Mouse (Mus musculus) neutrophil, adult 5-6 weeks (primary cell): ENCODE measurements around the gene Tmprss11c. TPM values are rescaled to one million over a fixed set of nuclear protein-coding genes. Genes with fewer than 3 reads are reported as not detected.
"Not testable (repeated sequence)": the region's sequence is repeated elsewhere in the genome, so short reads cannot be mapped to it uniquely, and the experiment has no call there.

ENCODE experiments used
- ATAC-seq: fragments of 151-379, 151-347 bp; 2 replicates; pipeline ENCODE4 v1.8.0; 2017; ENCODE audit warnings: mild to moderate bottlenecking, moderate TSS enrichment; ENCODE audit not compliant: insufficient number of reproducible peaks, poor library complexity, low FRiP score, severe bottlenecking; ENCODE audit errors: extremely low read depth
- total RNA-seq: library from RNA; stranded (forward); fragments of 200-1000 nt; gene quantifications from 2 replicates; pipeline ENCODE4 v1.2.3, GENCODE M21; 2017

The Tmprss11c gene
- total RNA-seq, result not detected in 2 replicates

DNA sequence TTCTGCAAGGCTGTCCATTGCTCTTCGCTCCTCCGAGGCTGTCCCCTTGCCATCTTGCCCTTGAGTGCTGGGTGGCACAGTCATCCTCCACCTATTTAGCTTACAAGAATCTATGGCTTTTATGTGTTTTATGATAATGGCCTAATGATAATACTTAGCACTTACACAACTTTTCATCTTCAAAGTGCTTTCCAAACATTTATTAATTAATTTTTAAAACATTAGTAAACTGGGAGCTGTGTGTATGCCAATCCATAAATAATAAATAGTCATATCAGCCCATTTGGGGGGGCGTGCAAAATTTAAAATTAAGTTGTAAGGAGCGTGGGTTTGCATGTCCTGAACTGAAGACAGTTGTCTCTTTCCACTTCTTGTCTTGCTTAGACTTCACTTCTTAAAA, at the start of gene Tmprss11c:
Tmprss11c (minus strand) TSS at position 101 of the 400 bp plus-strand sequence.
- ATAC-seq, result no peak

DNA sequence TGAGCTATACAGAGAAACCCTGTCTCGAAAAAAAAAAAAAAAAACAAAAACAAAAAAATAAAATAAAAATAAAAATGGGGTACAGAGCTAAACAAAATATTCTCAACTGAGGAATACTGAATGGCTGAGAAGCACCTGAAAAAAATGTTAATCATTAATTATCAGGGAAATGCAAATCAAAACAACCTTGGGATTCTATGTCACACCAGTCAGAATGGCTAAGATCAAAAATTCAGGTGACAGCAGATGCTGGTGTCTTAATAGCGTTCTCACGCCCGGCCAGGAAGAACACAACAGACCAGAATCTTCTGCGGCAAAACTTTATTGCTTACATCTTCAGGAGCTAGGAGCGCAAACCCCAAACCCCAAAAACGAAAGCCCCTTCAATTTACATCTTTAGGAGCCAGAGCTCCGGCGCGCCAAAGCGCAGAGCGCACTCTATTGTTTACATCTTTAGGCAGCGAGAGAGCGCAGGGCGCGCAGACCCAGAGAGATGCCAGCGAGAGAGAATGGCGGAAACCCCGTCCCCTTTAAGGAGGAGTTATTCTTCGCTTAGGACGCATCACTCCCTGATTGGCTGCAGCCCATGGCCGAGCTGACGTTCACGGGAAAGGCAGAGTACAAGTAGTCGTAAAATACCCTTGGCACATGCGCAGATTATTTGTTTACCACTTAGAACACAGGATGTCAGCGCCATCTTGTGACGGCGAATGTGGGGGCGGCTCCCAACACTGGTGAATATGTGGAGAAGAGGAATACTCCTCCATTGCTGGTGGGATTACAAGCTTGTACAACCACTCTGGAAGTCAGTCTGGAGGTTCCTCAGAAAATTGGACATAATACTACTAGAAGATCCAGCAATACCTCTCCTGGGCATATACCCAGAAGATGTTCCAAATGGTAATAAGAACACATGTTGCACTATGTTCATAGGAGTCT, 29.2 kb upstream of the Tmprss11c start:
- not testable (repeated sequence) for ATAC-seq

DNA sequence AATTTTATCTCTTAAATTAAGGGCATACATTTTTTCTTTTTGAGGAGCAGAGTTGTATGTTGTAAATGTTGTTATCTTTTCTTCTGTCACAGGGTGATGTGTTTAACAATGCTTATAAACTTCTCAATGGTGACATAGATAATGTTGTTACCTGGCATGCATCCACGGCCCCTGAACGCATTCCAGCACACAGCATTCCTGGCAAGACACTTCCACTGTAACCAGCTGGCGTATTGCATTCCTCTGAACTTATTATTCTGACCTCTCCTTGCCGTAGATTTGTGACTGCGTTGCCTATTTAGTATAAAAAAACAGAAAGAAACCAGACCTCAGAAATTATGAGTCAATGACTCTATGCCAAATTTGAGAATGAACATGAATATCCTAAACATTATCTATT, 17.0 kb upstream of the Tmprss11c start:
- no peak for ATAC-seq

DNA sequence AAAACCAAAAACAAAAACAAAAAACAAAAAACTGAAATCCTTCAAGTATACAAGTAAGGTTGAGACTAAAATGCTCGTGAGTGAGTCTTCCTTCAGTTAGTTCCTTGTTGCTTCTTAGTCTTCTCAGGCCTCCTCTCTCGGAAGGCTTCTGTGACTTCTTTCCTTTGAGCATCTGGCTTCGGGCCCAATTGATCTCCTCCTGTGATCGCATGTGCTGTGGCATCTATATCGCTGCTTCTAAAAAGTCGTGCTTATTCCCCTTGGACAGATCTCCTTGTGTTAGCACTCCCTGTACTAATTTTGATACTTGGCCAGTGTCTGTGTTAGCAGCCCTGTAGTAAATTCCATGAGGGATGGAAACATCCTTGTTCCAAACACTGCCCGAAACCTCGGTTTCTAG, 14.8 kb upstream of the Tmprss11c start:
- no peak for ATAC-seq

DNA sequence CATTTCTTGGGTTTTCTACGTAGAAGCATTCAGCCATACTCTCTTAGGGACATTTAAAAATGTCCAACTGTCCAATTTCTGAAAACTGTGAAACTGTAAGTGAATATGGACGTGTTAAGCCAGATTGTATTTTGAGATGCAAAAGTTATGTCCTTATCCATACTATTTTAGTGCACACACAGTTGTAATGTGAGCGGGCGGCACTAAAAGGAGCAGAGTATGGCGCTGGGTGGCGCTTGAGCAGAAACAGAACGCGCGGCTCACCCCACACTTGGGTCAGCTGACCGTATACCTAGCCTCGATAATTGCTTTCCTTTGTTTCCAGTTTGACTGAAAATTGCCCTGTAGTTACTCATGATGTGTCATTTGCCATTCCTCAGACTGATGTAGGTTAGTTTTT, 42.5 kb downstream of the Tmprss11c start:
- no peak for ATAC-seq

DNA sequence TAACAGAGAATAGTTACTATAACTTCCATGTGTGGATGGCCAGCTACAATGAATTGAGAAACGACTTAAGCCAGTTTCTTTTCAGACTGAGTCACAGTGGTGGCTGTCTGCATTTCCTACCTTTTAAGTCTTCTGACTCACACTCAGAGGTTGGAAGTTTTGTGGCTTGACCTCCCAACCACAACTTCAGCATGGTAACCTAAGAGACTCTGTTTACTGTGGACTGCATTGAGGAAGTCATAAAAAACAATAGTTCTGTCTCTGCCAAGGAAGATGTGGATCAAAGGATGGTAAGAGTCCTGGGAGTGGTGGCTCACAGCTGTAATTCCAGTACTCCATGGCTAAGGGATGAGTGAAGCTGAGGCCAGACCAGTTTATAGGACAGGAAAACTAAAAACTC, 44.2 kb downstream of the Tmprss11c start:
- ATAC-seq, result no peak

DNA sequence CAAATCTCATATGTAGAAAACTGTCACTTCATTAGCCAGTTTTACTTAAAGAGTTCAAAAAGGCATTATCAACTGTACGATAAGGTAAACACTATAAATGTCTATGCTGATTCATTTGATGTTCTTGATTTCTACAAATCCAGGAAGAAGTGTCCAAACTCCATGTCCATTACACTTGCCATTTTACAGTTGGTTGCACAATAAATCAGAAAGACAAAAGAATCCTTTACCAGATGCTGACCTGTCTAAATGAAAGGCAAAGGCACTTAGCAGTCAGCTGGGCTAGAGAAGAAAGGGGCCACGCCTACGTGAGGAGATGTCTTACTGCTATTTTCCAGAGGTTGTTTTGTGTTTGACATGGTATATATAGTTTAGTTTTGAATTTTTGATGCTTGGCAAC, 44.8 kb downstream of the Tmprss11c start:
- ATAC-seq, result no peak

DNA sequence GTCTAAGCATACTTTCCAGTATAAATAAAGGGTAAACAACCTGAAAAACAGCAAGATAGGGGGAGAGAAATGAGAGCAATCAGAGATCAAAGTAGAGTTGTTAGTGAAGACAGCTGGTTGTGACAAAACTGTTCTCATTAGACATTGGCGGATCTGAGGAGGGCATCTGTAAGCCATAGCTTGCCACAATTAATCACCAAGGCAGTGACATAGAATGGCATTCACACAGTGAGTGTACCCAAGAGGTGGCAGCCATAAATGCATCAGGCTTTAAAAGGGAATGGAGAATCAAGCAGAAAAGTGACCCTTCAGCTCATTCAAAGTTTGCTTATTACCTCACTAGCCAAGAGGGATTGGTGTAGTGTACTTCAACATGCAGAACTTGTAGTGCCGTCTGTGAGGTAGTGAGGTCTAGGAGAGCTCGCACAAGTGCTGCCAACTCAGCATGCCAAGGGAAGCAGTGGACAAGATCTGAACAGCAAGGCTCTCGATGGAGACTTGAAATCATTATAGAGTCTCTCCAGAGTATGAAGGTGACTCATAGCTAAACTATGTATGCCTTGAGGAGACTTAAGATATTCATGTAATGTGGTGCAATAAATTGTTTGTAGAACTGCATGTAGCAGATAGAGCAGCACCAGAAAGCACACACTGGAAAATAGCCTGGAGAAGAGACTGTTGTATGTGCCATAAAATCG, 61.8 kb downstream of the Tmprss11c start:
- ATAC-seq, result no peak

DNA sequence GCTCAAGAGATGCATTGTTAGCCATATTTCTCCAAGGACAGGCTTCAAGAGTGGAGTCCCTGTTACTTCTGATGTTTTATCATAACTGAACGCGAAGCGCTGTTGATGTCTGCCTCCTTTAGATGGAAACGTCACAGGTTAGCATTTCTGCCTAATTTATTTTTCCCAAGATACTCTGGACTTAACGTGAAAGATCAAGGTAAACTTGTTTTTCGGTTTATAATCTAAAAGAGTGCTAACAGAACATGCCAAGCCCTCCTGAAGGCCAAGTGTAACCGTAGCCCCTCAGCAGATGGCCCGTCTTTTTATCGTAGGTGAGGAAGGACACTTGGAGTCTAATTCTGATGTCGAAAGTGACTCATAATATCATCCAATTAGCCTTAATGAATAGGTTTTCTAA, 91.3 kb downstream of the Tmprss11c start, which contains the start of gene Gnrhr:
Gnrhr (minus strand) TSS at position 101 of the 400 bp plus-strand sequence.
- ATAC-seq, result no peak

DNA sequence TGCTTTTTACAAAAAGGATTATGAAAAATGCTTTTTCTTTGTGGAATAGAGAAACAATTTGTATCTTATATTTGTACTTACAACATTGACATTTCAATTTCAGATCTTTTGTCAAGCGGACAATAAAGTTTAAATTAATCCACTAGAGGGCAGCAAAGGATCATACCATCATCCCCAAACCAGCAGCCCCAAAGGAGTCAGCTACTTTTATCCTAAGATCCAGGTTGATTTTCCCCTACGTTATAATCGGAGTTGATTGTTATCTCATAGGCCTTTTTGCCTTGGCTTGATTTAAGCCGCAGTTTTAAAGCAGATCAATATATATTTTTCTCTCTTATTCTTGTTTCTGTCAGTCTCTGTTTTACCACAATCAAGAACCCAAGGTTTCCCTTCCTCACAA, 97.8 kb downstream of the Tmprss11c start:
- ATAC-seq, result no peak

DNA sequence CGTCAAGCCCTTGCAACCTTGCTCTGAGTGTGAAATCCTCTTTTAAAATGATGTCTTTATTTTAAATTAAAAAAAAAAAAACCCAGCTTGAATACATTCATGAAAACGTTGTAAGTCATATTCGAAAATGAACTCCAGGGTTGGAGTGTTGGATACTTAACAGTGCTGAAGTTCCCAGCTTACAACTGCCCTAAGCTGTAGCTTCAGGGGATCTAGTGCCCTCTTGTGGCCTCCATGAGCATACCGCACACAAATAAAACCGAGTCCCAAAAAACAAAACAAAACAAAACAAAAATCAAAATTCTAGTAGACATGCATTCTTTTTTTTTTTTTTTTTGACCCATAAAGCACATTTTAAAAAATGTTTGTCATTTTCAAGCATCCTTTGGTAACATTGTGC, 98.3 kb downstream of the Tmprss11c start:
- peak; percentile 93 for ATAC-seq

DNA sequence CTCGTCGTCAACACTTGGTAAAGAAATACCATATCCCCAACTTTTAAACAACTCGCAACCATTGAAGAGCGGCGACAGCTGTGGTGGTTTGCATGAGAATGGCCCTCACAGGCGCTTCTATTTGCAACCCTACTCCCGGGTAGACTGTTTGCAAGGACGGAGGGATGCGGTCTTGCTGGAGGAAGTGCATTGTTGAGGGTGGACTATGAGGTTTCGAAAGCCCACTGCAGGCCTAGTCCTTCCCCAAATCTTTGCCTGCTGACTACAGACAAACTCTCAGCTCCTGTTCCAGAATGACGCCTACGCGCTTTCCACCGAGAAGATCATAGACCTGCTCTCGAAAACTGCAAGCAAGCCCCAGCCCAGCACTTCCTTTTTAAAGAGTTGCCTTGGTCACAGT, 98.8 kb downstream of the Tmprss11c start:
- no peak for ATAC-seq

DNA sequence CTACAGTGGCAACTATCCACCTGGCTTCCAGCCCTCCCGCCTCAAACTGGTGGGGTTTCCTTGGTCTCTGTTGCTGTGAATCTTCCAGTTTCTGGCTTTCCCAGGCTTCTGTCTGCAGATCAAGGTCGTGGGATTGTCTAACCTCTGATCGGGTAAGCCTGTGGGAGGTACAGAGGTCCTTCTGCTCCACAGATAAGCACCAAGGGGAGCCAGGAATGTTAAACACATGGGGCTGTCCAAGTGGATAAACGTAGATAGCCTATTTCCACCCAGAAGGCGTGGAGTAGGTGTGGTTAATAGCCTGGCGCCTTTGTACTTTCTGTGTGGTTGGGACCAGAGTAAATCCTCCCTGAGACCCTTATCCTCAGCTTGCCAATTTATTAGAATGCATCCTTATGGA, 101.7 kb downstream of the Tmprss11c start:
- ATAC-seq, result no peak

Other genes starting within 250 kb of the Tmprss11c start
- 19.5 and 25.7 TPM in 2 replicates for gene Cenpc1, start 223.7 kb downstream of the Tmprss11c start, total RNA-seq
- gene Stap1, start 217.6 kb downstream of the Tmprss11c start, total RNA-seq, result 258 and 269 TPM in 2 replicates
- 21.9 and 23.3 TPM in 2 replicates for gene Uba6, start 116.5 kb downstream of the Tmprss11c start, total RNA-seq
- gene Gnrhr, start 91.4 kb downstream of the Tmprss11c start, total RNA-seq, result not detected in 2 replicates
- 0.12 TPM in 1 of 2 replicates, not detected in the other for gene Tmprss11d, start 84.1 kb upstream of the Tmprss11c start, total RNA-seq
- gene Tmprss11a, start 179.7 kb upstream of the Tmprss11c start, total RNA-seq, result 0.12 TPM in 1 of 2 replicates, not detected in the other
- gene Tmprss11g, start 229.3 kb upstream of the Tmprss11c start, total RNA-seq, result 1.9 and 2.3 TPM in 2 replicates